Mouse (Mus musculus) right cerebral cortex, postnatal 36 days (tissue): Measurements from ENCODE around the gene Fam83d.

ENCODE experiments used
- DNase-seq, 2 experiments: peaks; one replicate each; pipeline ENCODE4 v3.0.0; 2022; ENCODE audit warnings: low spot score in 2 of 2, mixed read lengths in 1 of 2

The Fam83d gene

GRCm38 (mm10) chr2:158815686-158816085 is 47.8 kb downstream of the Fam83d start:
- DNase-seq: no peak

DNA sequence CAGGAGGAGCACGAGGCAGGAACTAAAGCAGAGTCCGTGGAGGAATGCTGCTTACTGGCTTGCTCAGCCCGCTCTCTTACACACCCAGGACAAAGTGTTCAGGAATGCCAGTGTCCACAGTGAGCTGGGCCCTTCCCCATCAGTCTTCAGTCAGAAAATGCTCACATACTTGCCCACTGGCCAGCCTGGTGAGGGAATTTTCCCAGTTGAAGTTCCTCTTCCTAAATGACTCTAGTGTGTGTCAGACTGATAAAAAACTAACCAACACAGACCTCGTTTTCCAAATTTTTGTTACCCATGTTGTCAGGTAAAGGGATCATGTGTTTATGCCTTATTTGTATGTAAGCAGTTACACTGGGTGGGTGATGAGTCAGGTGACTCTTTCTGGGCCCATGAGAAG is 48.3 kb downstream of the Fam83d start:
- no peak for DNase-seq

- no peak for DNase-seq
These were observed 49.8 kb downstream of the Fam83d start for GRCm38 (mm10) chr2:158817708-158818107.

GRCm38 (mm10) chr2:158828124-158828523 is 60.2 kb downstream of the Fam83d start:
- DNase-seq: no peak

GRCm38 (mm10) chr2:158829746-158830145 is 61.9 kb downstream of the Fam83d start:
- no peak for DNase-seq

- DNase-seq: no peak
These were observed 65.3 kb downstream of the Fam83d start for GRCm38 (mm10) chr2:158833221-158833620.

DNA sequence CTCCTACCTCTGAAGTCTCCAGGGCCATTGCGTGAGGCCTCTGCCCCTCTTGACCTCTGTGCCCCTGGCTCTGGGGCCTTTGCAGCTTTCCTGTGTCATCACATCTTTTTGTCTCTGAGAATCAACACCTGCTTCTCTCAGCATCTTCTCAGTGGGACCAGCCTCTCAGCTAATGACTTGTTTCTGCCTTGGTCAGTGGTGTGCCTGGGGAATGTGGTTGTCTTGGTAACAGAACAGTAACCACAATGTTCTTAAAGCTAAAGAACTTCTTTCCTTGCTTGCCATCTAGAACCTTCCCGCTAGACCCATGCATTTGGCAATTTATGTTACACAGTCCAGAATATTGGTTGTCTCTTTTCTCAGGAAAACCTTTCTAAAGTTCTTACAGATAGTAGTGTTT is 65.8 kb downstream of the Fam83d start:
- no peak for DNase-seq
